Mouse (Mus musculus) macrophage (primary cell): ENCODE results near the gene Trpc3. TPM values are rescaled to one million over a fixed set of nuclear protein-coding genes. Genes with fewer than 3 reads are reported as not detected.
"Not testable (repeated sequence)": the region's sequence is repeated elsewhere in the genome, so short reads cannot be mapped to it uniquely, and the experiment has no call there.

Source experiments
- H3K27ac ChIP-seq: fragments of 350-480 bp; formaldehyde crosslinking; 2 replicates; pipeline ENCODE4 v1.9.0; 2021
- H3K36me3 ChIP-seq: fragments of 350-480 bp; formaldehyde crosslinking; 2 replicates; pipeline ENCODE4 v1.9.0; 2021; ENCODE audit errors: inconsistent target
- H3K4me3 ChIP-seq: fragments of 350-480 bp; formaldehyde crosslinking; 2 replicates; pipeline ENCODE4 v1.9.0; 2021; ENCODE audit errors: inconsistent target
- H3K79me2 ChIP-seq: fragments of 350-480 bp; formaldehyde crosslinking; 2 replicates; pipeline ENCODE4 v1.9.0; 2021; ENCODE audit errors: inconsistent target
- WGBS: methylation state at CpG from one replicate; pipeline ENCODE4 v1.1.7; 2026; ENCODE audit warnings: inconsistent platforms; ENCODE audit not compliant: missing documents; 5-methylcytosine and 5-hydroxymethylcytosine counted together
- polyA plus RNA-seq: library from polyadenylated mRNA; stranded (reverse); fragments of 250-400 nt; gene quantifications from 3 replicates; pipeline ENCODE4 v1.2.4, GENCODE M21; 2018; ENCODE audit warnings: inconsistent platforms

Gene Trpc3
- polyA plus RNA-seq, 1 experiment from 2014 or later = not detected

DNA sequence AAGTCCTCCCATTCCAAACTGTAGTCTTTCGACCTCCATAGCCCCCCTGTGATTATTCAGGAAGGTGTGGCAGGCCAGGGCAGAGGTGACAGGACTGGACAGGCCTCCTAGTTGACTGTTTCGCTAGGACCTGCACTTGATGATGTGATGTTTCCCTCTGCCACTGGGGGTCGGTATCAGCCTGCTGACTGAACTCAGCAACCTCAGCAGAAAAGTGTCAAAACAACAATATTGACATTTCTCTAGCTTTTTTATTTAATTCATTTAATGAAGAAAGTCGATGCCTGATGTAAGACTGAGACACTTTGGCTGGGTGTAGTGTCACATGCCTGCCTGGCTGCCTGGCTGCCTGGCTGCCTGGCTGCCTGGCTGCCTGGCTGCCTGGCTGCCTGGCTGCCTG, 54.5 kb downstream of the Trpc3 start:
- Histone ChIP-seq H3K4me3 (no peak overlapping the region), H3K79me2 (no peaks in the 10 kb centered on the region), H3K36me3 (no peaks in the 10 kb centered on the region), H3K27ac (no peak overlapping the region)
- 58% methylated on average over 4 of the region's 4 CpGs for whole genome bisulfite sequencing

DNA sequence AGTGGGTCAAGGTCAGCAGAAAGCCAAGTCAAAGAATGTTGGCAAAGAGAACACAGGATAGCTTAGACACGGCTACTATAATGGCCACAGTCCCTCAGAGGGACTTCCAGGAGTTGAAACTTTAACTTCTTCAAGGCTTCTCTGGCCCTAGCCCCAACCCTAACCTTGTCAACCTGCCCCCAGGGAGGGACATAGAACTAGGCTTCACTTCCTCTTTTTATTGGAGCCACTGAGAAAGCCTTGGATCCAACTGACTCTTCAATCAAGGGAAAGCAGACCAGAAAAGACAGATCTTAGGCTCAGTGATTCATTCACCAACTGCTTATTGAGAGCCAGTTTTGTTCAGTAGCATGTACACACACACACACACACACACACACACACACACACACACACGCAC, 63.2 kb downstream of the Trpc3 start:
- Histone ChIP-seq H3K79me2 (no peaks in the 10 kb centered on the region), H3K27ac (no peak overlapping the region), H3K4me3 (no peak overlapping the region), H3K36me3 (no peaks in the 10 kb centered on the region)
- WGBS = 90% methylated on average over 2 of the region's 2 CpGs

DNA sequence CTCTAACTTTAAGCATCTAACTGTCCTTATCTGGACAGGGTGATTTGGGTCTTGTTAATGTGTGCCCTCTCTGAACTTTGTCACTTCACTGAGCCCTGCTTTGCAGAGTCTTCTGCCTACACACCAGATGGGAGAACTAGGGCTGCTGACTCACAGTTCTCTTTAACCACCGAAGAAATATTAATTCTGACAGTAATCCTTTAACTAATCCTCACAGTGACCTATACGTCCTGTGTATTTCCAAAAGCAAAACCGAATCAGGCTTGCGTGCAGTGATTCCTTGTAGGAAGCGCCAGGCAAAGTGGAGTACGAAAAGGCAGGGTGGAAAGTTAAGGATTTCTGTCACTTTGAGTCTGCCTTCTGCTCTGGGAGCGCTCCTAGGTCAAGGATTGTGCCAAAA, 71.8 kb downstream of the Trpc3 start:
- Histone ChIP-seq H3K4me3 (no peak overlapping the region), H3K36me3 (no peaks in the 10 kb centered on the region), H3K79me2 (no peaks in the 10 kb centered on the region), H3K27ac (no peak overlapping the region)
- 88% methylated on average over 7 of the region's 7 CpGs for WGBS

DNA sequence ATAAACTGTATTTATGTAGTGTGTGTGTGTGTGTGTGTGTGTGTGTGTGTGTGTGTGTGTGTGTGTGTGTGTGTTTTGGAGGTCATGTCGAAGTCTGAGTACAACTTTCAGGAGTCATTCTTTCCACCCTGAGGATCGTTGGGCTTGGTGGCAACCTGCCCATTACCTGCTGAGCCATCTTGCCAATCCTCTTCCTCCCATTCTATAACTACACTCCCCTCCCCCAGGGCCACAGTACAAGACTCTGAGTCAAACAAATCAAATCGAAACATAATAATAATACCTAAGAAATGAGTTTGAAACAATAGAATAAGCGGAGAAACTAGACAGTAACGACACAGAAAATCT, 76.1 kb downstream of the Trpc3 start:
- no peak overlapping the region for H3K4me3 ChIP-seq

DNA sequence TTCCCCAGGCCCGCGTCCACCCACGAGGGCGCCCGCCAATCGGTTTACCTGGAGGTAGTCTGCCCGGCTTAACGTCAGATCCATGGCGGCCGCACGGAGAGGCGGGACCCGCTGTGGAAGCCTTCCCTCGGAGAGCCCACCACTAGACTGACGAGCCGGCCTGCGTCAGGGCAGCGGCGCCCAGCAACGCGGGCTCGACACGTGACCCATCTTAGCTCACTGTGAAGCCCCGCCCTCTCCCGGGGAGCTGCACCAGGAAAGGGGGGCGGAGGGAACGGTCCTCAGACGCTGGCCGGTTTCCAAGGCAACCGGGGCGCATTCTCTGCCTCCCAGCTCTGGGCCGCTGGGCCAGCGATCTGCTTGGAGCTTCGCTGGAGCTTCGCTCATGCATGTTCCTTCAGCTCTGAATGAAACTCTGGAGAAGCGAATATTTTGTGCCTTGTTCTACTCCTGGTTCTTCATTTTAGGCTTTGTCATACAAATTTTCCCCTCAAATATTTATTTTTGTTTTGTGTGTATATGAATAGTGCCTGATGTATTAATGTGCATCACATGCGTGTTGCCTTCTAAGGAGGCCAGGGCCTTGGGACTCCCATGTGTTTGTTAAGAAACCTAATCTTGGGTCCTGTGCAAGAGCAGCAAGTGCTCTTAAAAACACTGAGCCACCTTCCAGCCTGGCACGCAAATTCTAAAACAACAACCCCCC, 76.6 kb downstream of the Trpc3 start, which contains the start of gene Bbs7:
Bbs7 (minus strand) TSS at position 276 of the 706 bp plus-strand sequence.
- Histone ChIP-seq H3K4me3 (peak within 1 kb of the TSS; percentile 38), H3K27ac (no peak within 1 kb of the TSS), H3K79me2 (no peaks in the 10 kb centered on the region), H3K36me3 (no peaks in the 10 kb centered on the region)
- WGBS = 2% methylated on average over 37 of the region's 38 CpGs

More for the DNA sequence above, 76.1 kb downstream of the Trpc3 start:
- no peak overlapping the region for H3K27ac ChIP-seq
- no peaks in the 10 kb centered on the region for H3K36me3 ChIP-seq
- WGBS = 59% methylated on average over 5 of the region's 5 CpGs
- no peaks in the 10 kb centered on the region for H3K79me2 ChIP-seq

DNA sequence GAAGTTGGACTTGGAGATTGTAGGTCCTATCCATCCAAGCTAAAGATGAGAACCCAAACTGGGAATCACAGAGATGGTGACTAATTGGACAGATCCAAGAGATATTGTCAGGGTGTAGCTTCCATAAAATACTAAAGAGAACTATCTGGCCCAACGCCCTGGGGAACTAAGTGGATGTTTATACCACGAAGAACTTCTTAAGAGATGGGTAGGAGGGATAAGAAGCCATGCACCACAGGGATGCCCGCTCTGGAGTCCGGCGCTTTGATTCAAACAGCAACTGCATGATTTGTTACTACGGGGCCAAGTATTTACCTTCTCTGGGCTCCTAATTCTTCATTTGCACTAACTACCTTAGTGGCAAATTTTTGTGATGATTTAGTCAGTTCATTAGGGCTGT, 77.3 kb downstream of the Trpc3 start:
- no peaks in the 10 kb centered on the region for H3K36me3 ChIP-seq
- H3K27ac ChIP-seq = no peak overlapping the region
- H3K4me3 ChIP-seq = peak overlapping the region; percentile 38
- WGBS = 36% methylated on average over 6 of the region's 6 CpGs
- no peaks in the 10 kb centered on the region for H3K79me2 ChIP-seq

DNA sequence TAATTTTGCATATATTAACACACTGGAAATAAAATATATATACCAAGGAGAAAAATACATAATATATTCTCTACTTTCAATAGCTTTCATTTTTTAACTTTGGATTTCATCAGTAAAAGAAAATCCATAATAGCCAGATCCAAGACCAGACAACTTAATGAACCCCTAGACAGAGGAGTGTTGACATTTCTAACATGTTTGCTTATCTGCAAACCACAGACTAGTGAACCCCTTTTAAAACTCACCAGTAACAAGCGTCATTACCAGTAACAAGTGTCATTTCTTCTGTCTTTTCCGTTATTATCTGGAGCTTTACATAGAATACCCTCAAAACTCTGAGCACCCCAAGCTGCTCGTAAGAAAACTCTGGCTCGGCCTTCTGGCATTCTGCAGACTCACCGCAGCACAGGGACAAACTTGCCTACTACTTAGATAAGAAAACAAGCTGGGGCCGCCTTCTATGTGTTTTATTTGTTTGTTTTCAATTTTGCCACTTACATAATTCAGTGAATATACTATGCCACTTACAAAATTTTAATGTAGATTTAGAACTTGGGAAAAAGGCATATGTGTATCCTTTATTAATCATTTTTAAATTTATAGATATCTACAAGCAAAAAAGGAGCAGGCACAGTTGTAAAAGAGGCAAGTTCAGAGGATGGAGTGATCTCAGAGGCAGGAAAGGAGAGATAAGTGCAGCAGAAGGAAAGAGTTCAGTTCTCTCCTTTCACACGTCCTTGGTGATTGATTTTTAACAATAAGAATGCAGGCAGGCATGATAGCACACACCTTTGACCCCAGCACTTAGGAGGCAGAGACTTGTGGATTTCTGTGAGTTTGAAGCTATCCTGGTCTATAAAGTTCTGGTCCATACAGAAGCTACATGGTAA, 83.8 kb downstream of the Trpc3 start:
- Histone ChIP-seq H3K36me3 (no peaks in the 10 kb centered on the region), H3K4me3 (no peak overlapping the region), H3K79me2 (no peaks in the 10 kb centered on the region), H3K27ac (no peak overlapping the region)
- 90% methylated on average over 7 of the region's 7 CpGs for WGBS

DNA sequence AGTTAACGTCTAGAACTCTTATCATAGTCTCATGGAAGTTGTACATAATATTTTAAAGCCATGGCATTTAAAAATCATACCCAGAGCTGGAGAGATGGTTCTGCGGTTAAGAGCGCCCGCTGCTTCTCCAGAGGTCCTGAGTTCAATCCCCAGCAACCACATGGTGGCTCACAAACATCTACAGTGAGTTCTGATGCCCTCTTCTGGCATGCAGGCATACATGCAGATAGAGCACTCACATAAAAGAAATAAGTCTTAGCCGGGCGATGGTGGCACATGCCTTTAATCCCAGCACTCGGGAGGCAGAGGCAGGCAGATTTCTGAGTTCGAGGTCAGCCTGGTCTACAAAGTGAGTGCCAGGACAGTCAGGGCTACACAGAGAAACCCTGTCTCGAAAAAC, 90.2 kb downstream of the Trpc3 start:
- 95% methylated on average over 5 of the region's 9 CpGs for WGBS
- not testable (repeated sequence) for H3K36me3 ChIP-seq, H3K27ac ChIP-seq, H3K4me3 ChIP-seq, H3K79me2 ChIP-seq

DNA sequence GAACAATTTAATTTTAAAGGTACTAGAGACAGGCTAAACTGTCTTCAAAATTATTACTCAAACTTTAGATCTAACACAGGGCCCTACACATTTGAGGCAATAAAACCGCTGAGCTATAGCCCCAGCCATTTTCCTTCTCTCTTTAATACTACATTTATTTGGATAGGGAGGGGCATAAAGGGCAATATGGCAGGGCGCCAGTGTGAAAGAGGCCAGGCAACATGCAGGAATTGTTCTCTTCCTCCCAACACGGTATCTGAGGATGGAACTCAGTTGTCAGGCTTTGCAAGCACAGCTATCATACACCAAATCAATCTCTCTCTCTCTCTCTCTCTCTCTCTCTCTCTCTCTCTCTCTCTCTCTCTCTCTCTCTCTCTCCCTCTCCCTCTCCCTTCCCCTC, 91.2 kb downstream of the Trpc3 start:
- Histone ChIP-seq H3K79me2 (no peaks in the 10 kb centered on the region), H3K27ac (no peak overlapping the region), H3K4me3 (no peak overlapping the region), H3K36me3 (no peaks in the 10 kb centered on the region)
- WGBS = 84% methylated on average over 3 of the region's 3 CpGs

DNA sequence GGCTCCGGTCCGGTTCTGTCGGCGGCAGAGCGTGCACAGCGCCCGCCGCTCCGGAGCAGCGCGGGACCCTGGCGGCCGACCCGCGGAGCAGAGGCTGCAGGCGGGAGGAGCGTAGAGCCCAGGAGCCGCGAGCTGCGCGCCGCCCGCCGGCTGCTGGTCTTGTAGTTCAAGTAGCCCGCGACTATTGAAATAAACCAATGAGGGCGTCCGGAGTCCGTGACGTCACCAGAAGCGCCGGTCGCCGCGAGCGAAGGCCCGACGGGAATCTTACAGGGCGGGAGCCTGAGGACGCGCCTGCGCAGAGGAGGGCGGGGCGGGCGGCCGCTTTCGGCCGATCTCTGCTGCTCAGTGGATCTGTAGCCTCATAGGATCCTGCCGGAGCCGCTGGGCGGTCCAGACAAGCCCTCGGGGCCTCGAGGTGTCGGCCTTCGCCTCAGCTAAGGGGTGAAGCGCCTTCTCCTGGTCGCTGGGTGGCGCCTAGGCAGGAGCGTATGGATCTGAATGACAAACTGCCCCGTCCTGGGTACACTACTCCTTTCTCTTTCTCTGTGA, 118.1 kb downstream of the Trpc3 start, which contains the start of gene Ccna2:
Ccna2 (minus strand) TSS at position 324 of the 552 bp plus-strand sequence.
- Histone ChIP-seq H3K36me3 (peaks cover under 1% of the 10 kb centered on the region; the same call in 1 of the 2 replicates), H3K27ac (peak within 1 kb of the TSS; percentile 65), H3K4me3 (peak within 1 kb of the TSS; percentile 81), H3K79me2 (peaks cover 46% of the 10 kb centered on the region)
- WGBS = under 1% methylated on average over 60 of the region's 60 CpGs

DNA sequence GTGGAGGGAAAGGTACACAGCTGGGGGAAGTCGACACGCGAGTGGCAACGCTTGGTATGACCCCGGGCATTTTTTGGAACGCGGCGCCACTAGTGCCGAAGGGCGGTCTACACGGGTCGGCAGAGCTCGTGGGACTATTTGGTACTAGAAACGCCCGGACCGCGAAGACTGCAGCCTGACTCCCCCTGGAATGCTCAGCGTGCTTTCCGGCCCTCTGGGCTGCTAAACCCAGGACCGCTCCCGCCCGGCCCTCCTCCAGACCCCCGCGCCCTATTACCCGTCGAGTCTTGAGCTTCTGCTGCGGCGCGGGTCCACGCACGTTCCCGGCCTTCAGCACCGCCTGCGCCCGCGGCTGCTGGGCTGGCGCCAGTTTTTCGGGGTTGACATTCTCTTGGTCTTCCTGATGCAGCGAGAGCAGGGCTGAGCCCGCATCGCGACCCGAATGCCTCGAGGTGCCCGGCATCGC, 118.6 kb downstream of the Trpc3 start:
- Histone ChIP-seq H3K4me3 (peak overlapping the region; percentile 81), H3K27ac (peak overlapping the region; percentile 65), H3K79me2 (peaks cover 46% of the 10 kb centered on the region), H3K36me3 (peaks cover 6% of the 10 kb centered on the region; the same call in 1 of the 2 replicates)
- WGBS = 0% methylated on average over 46 of the region's 46 CpGs

Other genes with a start within 250 kb of the Trpc3 start
- 668 to 1,026 TPM (median 746 TPM) in 3 replicates for gene Anxa5, start 214.3 kb downstream of the Trpc3 start, polyA plus RNA-seq
- gene 1810062G17Rik, start 214.2 kb downstream of the Trpc3 start, polyA plus RNA-seq = not detected in 3 replicates
- not detected in 3 replicates for gene Gm11549, start 168.4 kb downstream of the Trpc3 start, polyA plus RNA-seq
- 31.2 to 72.0 TPM (median 51.3 TPM) in 3 replicates for gene Exosc9, start 137.6 kb downstream of the Trpc3 start, polyA plus RNA-seq
- gene Ccna2, start 118.0 kb downstream of the Trpc3 start, polyA plus RNA-seq = 1.4 to 15.3 TPM (median 13.7 TPM) in 3 replicates
- gene Bbs7, start 76.7 kb downstream of the Trpc3 start, polyA plus RNA-seq = 5.8 to 12.6 TPM (median 7.9 TPM) in 3 replicates
- gene 4932438A13Rik, start 172.9 kb upstream of the Trpc3 start, polyA plus RNA-seq = 19.4 to 22.2 TPM (median 20.4 TPM) in 3 replicates